ENCODE assay signal across 12 mouse cellular contexts in the genomic region with DNA sequence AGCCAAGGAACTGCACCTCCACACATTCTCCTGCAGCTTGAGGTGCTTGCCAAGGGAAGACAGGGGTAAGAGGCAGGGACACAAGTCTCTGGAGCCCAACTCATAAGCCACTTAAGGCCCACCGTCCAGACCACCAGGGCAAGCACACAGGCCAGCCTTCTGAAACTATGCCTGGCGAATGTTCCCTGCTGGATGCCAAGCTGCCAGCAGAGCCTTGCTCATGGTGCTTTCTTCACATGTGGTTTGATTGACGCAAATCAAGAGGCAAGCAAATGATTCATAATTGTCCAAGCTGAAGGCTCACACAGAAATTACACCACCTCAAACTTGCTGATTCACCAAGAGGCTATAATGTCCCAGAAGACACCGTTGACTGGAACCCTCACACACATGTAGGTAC.
A peak's percentile ranks its signal among the peaks of the same experiment; 100 is the strongest.
DNase-seq lines count a peak whose midpoint lies in the region; ATAC-seq lines count a peak whose summit lies in the region.
"Had no signal": no experiment of that assay in that cellular context is flagged by ENCODE, and none has a peak within 500 bp of the region (broad histone marks: within the 10 kb centered on the region; RNA-seq: fewer than 3 reads in every experiment).

No protein-coding gene starts in this region.

- no peaks in the 10 kb centered on the region for H3K9me3 ChIP-seq in hindbrain, embryonic 13.5 days
- no peaks in the 10 kb centered on the region for H3K9me3 ChIP-seq in hindbrain, embryonic 10.5 days
- H3K9me3 ChIP-seq: limb, embryonic 13.5 days had no signal

- H3K27me3 ChIP-seq in hindbrain, embryonic 13.5 days, result no peaks in the 10 kb centered on the region
- H3K27me3 ChIP-seq in hindbrain, embryonic 10.5 days (ENCODE audit: insufficient read depth, poor library complexity, severe bottlenecking), result no peaks in the 10 kb centered on the region
- H3K27me3 ChIP-seq: limb, embryonic 13.5 days had no signal

- no peak overlapping the region for H3K9ac ChIP-seq in hindbrain, embryonic 13.5 days
- H3K9ac ChIP-seq: limb, embryonic 13.5 days had no signal

- WGBS in hindbrain, embryonic 13.5 days, result 89% methylated on average over 4 of the region's 4 CpGs
- 88% methylated on average over 4 of the region's 4 CpGs for WGBS in hindbrain, embryonic 10.5 days

- ATAC-seq in hindbrain, embryonic 13.5 days (ENCODE audit: low FRiP score), result no peak
- ATAC-seq: intestine, embryonic 16.5 days had no signal

- DNase-seq in adrenal gland, adult (ENCODE audit: inconsistent age in 2 of 2, low spot score in 1 of 2), result peak; percentile 45 to 84
- no peak for DNase-seq in adrenal gland, adult 18-20 months (ENCODE audit: low spot score in 2 of 2)
- DNase-seq in hindbrain, embryonic 10.5 days (ENCODE audit: low spot score), result no peak
- DNase-seq in gonadal fat pad, adult 2 months (ENCODE audit: low read depth), result peak; percentile 82
- DNase-seq in kidney, postnatal 14 days, result no peak
- no peak for DNase-seq in thymus, postnatal 0 days (ENCODE audit: low spot score)
- DNase-seq in spleen, postnatal 4 days (ENCODE audit: low spot score in 2 of 2), result no peak
- DNase-seq: cerebellum, adult 9-11 months; right cerebral cortex, postnatal 25 days had no signal

- H3K4me1 ChIP-seq in hindbrain, embryonic 13.5 days (replicated peaks), result peaks cover 43% of the 10 kb centered on the region
- H3K4me1 ChIP-seq in hindbrain, embryonic 10.5 days (replicated peaks), result peaks cover 34% of the 10 kb centered on the region

- no peak overlapping the region for H3K4me2 ChIP-seq in hindbrain, embryonic 13.5 days
- H3K4me2 ChIP-seq: limb, embryonic 13.5 days had no signal

- peak overlapping the region; percentile 15; the same call in 1 of the 2 replicates for H3K27ac ChIP-seq in hindbrain, embryonic 13.5 days
- H3K27ac ChIP-seq in hindbrain, embryonic 10.5 days, result no peak overlapping the region
- H3K27ac ChIP-seq: limb, embryonic 13.5 days had no signal

- no peak overlapping the region for H3K4me3 ChIP-seq in hindbrain, embryonic 13.5 days
- H3K4me3 ChIP-seq in hindbrain, embryonic 10.5 days, result no peak overlapping the region
- H3K4me3 ChIP-seq: limb, embryonic 13.5 days had no signal

- H3K36me3 ChIP-seq in hindbrain, embryonic 13.5 days, result no peaks in the 10 kb centered on the region
- no peaks in the 10 kb centered on the region for H3K36me3 ChIP-seq in hindbrain, embryonic 10.5 days
- H3K36me3 ChIP-seq: limb, embryonic 13.5 days had no signal

Comparison
In these comparisons a context has a peak if more than half of its experiments do, and no peak if none do; other contexts are left out.
1. DNase-seq: peak in adrenal gland, adult (2 of 2) and gonadal fat pad, adult 2 months (single experiment); none in adrenal gland, adult 18-20 months (0 of 2), hindbrain, embryonic 10.5 days (single experiment), kidney, postnatal 14 days (single experiment), thymus, postnatal 0 days (single experiment) and spleen, postnatal 4 days (0 of 2).